Mouse (Mus musculus): ENCODE results near the gene Syt16.

Syt16 gene

GRCm38 (mm10) chr12:74105811-74106513, 108.5 kb downstream of the Syt16 start:
- DNase-seq (ENCODE audit: low spot score) = no peak

- no peak for DNase-seq (ENCODE audit: low spot score)
These were observed 111.2 kb downstream of the Syt16 start for GRCm38 (mm10) chr12:74108663-74109081.

GRCm38 (mm10) chr12:74109462-74110068, 112.1 kb downstream of the Syt16 start:
- DNase-seq (ENCODE audit: low spot score) = no peak

- no peak for DNase-seq (ENCODE audit: low spot score)
These were observed 119.4 kb downstream of the Syt16 start for GRCm38 (mm10) chr12:74116825-74117224.

GRCm38 (mm10) chr12:74125796-74126195, 128.3 kb downstream of the Syt16 start:
- no peak for DNase-seq (ENCODE audit: low spot score)

GRCm38 (mm10) chr12:74128229-74128628, 130.8 kb downstream of the Syt16 start:
- no peak for DNase-seq (ENCODE audit: low spot score)

GRCm38 (mm10) chr12:74131790-74132189, 134.3 kb downstream of the Syt16 start:
- no peak for DNase-seq (ENCODE audit: low spot score)

GRCm38 (mm10) chr12:74142147-74142546, 144.7 kb downstream of the Syt16 start:
- no peak for DNase-seq (ENCODE audit: low spot score)

GRCm38 (mm10) chr12:74144385-74144784, 146.9 kb downstream of the Syt16 start:
- DNase-seq (ENCODE audit: low spot score) = no peak

GRCm38 (mm10) chr12:74160791-74161190, 163.3 kb downstream of the Syt16 start:
- no peak for DNase-seq (ENCODE audit: low spot score)

- no peak for DNase-seq (ENCODE audit: low spot score)
These were observed 165.6 kb downstream of the Syt16 start for GRCm38 (mm10) chr12:74163080-74163479.

GRCm38 (mm10) chr12:74171257-74171656, 173.8 kb downstream of the Syt16 start:
- DNase-seq (ENCODE audit: low spot score) = no peak

- DNase-seq (ENCODE audit: low spot score) = no peak
These were observed 176.4 kb downstream of the Syt16 start for GRCm38 (mm10) chr12:74173902-74174301.

- no peak for DNase-seq (ENCODE audit: low spot score)
These were observed 187.1 kb downstream of the Syt16 start for GRCm38 (mm10) chr12:74184596-74184995.

GRCm38 (mm10) chr12:74188243-74188785, 190.9 kb downstream of the Syt16 start:
- DNase-seq (ENCODE audit: low spot score) = no peak

- no peak for DNase-seq (ENCODE audit: low spot score)
These were observed 191.4 kb downstream of the Syt16 start for GRCm38 (mm10) chr12:74188815-74189214.

GRCm38 (mm10) chr12:74189840-74190239, 192.4 kb downstream of the Syt16 start:
- DNase-seq (ENCODE audit: low spot score) = no peak

- no peak for DNase-seq (ENCODE audit: low spot score)
These were observed 192.8 kb downstream of the Syt16 start for GRCm38 (mm10) chr12:74190297-74190696.

GRCm38 (mm10) chr12:74192552-74192951, 195.1 kb downstream of the Syt16 start:
- DNase-seq (ENCODE audit: low spot score) = no peak

GRCm38 (mm10) chr12:74201410-74201809, 203.9 kb downstream of the Syt16 start:
- DNase-seq (ENCODE audit: low spot score) = no peak

GRCm38 (mm10) chr12:74202431-74203042, 205.1 kb downstream of the Syt16 start:
- DNase-seq (ENCODE audit: low spot score) = no peak

GRCm38 (mm10) chr12:74212156-74212555, 214.7 kb downstream of the Syt16 start:
- no peak for DNase-seq (ENCODE audit: low spot score)

GRCm38 (mm10) chr12:74216103-74216728, 218.8 kb downstream of the Syt16 start:
- DNase-seq (ENCODE audit: low spot score) = no peak

All from urinary bladder, postnatal 10 days (tissue).